Mouse (Mus musculus) 3134 (cell line): ENCODE data around the gene Olfr307.
"Not testable (repeated sequence)": the region's sequence is repeated elsewhere in the genome, so short reads cannot be mapped to it uniquely, and the experiment has no call there.

Experiments used
- DNase-seq: peaks from one replicate; pipeline ENCODE4 v3.0.0-alpha.2; 2011; ENCODE audit warnings: low spot score; ENCODE audit not compliant: insufficient read length; ENCODE audit errors: extremely low read depth

The Olfr307 gene

DNA sequence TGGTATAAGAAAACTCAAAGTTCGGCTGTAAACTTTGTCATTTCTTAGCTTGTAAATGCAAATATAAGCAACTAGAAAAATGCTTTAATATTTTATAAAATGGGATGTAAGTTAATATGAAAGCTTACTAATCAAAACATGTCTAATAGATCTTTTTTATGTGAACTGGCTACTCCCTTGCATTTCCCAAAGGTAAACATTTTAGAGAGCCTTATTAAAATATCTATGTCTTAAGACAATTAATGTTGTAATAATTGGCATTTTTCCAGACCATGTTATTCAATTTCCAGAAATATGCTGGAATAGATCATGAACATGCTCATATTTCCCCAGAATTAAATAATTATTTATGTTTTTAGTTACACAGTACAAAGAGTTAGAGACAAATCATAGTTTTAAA, at the start of gene Olfr307:
Gene Olfr307, minus strand, starts transcription at position 101 of the 400 bp plus-strand sequence.
- no peak for DNase-seq

DNA sequence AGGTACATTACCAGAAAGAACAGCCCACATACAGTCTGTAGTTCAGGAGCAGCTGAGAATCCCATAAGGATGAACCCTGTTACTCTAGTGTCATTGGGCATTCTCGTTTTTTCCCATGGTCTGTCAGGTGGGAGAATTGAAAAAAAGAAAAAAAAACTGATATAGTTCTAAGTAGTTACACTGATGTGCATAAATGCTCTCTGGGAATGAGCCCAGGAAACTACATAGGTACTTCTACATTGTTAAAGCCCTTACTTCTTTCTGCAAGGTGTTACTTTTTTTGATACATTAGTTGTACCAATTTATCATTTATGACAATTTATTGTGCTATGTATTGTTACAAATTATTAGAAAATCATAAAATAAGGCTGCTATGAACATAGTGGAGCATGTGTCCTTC, 49.2 kb upstream of the Olfr307 start, which contains the start of gene Olfr304:
Gene Olfr304, minus strand, starts transcription at position 101 of the 400 bp plus-strand sequence.
- DNase-seq = no peak

DNA sequence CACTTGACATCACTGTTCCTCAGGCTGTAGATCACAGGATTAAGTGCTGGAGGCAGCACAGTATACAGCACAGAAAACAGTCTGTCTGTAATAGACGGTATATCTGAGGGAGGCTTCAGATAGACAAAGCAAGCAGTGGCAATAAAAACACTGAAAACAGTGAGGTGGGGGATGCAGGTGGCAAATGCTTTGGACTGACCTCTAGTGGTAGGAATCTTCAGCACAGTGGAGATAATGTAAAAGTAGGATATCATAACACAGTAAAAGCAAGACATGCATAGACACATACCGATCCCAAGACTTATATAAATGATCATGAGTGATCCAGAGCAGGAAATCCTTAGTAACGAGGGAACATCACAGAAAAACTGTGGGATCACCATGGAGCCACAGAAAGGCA, 48.4 kb upstream of the Olfr307 start:
- no peak for DNase-seq

DNA sequence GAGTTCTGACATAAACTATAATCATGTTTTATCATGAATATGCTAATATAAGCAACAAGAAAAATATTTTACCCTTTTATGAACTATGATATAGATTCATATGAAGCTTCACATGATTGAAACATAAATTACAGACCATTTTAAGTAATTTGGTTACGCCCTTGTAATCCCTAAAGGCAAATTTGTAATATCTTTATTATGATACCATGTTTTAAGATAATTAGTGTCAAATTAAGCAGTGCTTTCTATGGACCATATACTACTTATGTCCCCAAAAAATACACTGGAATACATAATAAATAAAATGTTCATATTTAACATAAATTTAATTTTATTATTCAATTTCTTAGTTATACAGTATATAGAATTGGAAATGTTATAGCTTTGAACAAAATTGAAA, 29.4 kb upstream of the Olfr307 start, which contains the start of gene Olfr305:
Gene Olfr305, minus strand, starts transcription at position 101 of the 400 bp plus-strand sequence.
- no peak for DNase-seq

DNA sequence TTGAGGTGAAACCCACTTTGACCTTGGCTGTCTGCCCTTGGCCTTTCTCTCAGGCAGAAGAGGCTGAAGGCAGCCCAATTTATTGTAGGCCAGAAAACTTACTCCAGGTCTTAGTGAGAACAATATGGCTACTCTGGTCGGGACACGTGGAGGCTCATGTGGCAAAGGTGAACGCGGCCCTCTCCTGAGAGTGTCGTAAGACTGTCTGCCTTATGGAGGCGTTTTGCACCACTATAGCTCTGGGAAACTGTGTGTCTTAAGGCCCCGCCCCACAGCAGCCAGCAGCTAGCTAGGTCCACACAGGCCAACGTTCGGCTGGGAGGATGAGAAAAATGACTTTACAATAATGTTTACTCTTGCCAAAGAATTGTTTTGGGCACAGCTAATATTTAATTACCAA, 8.9 kb upstream of the Olfr307 start:
- DNase-seq = not testable (repeated sequence)

DNA sequence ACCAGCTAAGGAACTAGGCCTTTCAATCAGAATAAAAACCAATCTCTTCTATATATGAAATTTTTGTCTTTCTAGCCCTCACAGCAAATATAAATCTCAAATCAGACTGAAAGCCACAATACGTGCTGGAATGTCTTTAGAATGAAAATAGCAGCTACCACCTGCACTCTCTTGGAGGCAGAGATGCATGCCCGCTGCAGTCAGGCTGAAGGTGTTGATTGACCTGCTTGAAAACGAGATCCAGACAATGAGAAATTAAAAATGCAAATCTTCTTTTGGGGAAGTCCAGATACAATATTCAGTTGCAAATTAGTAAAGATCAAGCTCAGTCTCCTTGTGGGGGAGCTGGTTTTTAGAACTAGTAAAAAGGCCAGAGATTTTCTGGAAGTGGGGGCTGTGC, 6.9 kb upstream of the Olfr307 start:
- no peak for DNase-seq

DNA sequence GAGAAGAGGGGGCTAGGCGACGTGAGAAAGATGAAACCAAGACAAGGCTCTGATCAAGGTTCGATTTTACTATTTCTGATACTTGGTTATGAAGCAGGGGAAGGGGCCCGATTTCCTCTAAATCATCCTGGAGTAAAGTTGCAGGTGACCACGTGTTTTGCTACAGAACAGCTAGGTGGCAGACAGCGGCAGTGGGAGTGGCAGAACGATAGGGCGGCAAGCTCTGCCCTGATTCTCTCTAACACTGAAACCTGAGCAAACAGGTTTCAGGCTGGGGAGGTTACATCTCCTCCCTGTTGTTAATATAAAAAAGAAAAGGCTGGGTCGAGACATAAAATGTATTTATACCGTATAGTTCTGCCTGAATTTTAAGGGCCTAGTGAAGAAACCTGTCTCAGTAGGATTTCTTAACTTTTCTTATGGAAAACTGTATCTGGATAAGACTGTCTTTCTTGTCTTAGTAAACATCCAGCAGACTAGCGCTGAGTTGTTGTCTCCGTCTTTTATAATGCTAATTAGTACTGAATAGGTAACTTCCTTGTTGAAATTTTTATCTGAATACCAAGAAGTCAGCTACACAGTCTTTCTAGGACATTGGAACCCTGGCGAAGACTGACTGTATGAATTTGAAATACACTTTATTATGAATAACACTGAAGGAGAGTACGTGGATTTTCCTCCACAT, 5.6 kb upstream of the Olfr307 start:
- DNase-seq = no peak

DNA sequence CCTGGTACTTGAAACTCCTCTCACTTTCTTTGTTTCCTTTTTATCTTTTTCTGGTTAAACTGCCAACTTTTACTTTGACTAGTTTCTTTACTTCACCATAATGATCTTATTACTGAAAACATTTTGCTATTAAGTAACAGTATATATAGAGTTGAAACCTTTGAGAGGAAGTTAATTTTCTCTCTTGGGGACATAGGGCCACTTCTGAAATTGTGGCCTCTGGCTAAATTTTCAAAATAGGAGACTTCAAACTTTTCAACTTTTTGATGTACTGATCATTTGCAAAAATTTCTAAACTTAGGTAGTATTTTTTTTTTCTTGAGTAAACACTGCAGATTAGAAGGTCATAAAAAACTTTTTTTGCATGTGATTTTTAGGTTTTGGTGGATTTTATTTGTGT, 11.9 kb downstream of the Olfr307 start, which contains the start of gene Olfr308:
Gene Olfr308, minus strand, starts transcription at position 101 of the 400 bp plus-strand sequence.
- DNase-seq = no peak

DNA sequence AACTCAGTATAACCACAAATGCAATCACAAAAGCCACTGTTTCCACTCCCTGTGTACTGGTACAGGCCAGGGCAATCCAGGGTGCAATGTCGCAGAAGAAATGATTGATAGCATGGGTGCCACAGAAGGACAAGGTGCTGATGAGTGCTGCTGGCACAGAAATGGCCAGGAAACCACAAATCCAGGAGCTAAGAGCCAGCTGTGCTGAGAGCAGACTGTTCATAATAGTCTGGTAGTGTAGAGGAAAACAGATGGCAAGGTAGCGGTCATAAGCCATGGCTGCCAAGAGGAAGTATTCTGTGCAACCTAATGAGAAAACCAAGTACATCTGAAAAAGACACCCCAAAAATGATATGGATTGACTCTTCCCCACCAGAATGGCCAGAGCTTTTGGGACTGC, 16.1 kb downstream of the Olfr307 start:
- DNase-seq = no peak

DNA sequence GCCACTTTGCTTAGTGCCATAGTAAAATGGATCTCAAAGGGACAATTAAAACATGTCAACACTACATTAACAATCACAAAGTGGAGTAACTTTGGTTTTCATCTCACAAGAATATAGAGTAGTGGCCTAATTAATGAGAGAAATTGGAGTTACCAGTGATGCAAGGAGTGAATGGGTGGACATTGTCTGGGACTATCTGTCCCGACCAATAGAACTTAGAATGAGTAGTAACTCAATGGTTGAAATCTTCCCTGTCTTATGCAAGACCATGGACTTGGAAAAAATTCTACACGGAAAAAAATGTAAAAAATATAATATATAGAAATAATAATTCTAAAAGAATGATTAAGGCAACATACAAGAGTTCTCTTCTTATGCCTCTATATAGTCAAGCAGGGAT, 23.8 kb downstream of the Olfr307 start, which contains the start of gene Olfr309:
Gene Olfr309, minus strand, starts transcription at position 101 of the 400 bp plus-strand sequence.
- DNase-seq = no peak
